Mouse (Mus musculus): ENCODE data around the gene Tdrd1.

The Tdrd1 gene

DNA sequence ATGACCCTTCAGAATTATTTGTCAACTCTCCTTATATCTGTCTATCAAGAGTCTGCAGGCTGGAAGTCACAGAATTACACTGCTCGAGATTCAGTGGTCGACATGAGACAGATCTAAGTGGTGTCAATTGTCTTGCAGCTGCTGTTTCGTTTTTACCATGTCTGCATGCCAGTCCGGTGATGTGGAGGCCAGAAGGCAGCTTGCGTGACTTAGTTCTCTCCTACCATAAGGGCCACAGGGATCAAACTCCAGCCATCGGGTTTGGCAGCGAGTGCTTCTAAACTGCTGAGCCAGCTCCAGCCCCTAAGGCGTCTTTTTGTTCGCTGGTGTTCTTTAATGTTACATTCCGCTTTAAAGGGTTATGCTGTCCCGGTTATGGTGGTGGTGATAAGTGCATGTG, 2.3 kb downstream of the Tdrd1 start:
- no peak for DNase-seq (ENCODE audit: low spot score in 2 of 2)

DNA sequence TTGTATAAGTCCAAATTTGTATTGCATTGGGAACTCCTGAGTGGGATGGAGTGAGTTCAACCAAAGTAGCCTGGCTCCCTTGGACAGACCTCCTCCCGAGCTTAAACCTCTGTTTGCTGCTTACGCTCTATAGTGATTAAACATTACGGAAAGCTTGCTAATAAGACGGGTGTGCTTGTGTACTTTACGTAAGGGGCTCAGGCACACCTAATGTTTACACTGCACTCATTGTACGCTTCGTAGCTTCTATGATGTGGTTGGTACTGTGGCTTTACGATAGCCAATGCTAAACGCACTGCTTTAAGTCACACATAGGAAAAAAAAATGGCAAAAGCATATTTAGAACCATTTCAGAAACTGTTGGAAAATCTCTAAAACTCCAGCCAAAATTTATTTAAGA, 3.3 kb downstream of the Tdrd1 start:
- DNase-seq (ENCODE audit: low spot score in 2 of 2) = no peak

GRCm38 (mm10) chr19:56830163-56830562, 4.2 kb downstream of the Tdrd1 start:
- DNase-seq (ENCODE audit: low spot score in 2 of 2) = no peak

- DNase-seq (ENCODE audit: low spot score in 2 of 2) = no peak
These were observed 9.3 kb downstream of the Tdrd1 start for GRCm38 (mm10) chr19:56835340-56835739.

GRCm38 (mm10) chr19:56838942-56839706, 13.1 kb downstream of the Tdrd1 start:
- DNase-seq (ENCODE audit: low spot score in 2 of 2) = no peak

DNA sequence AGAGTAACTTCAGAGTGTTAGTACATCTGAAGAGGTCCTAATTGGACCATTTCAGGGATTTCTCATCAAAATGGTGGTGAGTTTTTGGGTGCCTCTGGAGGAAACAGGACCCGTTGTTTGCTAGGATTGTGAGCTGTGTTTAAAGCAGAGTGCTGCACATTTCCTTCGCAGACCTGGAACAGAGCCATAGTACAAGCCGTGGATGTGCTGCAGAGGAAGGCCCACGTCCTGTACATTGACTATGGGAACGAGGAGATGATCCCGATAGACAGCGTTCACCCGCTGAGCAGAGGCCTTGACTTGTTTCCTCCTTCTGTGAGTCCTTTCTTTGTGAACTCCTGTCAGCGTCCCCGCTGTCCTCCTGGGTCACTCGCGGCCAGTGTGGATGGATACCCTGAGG, 17.0 kb downstream of the Tdrd1 start:
- no peak for DNase-seq (ENCODE audit: low spot score in 2 of 2)

DNA sequence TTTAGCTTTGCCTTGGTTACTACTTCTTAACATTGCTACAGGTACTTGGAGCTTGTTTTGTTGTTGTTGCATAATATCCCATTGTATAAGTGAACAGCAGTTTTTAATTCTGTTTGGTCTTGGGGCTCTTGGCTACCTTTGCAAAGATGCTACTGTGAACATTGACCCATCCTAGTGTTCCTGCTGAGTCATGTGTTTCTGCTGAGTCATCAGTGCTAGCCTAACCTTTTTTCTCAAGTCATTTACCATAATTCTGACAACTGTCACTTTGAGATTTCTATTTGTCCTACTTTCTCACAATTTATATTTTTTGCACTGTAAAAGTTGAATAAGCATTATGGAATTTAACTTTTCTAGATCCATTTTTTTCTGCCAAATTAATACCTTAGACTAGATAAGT, 26.6 kb downstream of the Tdrd1 start:
- no peak for DNase-seq (ENCODE audit: low spot score in 2 of 2)

GRCm38 (mm10) chr19:56856455-56856854, 30.4 kb downstream of the Tdrd1 start:
- DNase-seq (ENCODE audit: low spot score in 2 of 2) = no peak

- no peak for DNase-seq (ENCODE audit: low spot score in 2 of 2)
These were observed 41.7 kb downstream of the Tdrd1 start for GRCm38 (mm10) chr19:56867701-56868100.

DNA sequence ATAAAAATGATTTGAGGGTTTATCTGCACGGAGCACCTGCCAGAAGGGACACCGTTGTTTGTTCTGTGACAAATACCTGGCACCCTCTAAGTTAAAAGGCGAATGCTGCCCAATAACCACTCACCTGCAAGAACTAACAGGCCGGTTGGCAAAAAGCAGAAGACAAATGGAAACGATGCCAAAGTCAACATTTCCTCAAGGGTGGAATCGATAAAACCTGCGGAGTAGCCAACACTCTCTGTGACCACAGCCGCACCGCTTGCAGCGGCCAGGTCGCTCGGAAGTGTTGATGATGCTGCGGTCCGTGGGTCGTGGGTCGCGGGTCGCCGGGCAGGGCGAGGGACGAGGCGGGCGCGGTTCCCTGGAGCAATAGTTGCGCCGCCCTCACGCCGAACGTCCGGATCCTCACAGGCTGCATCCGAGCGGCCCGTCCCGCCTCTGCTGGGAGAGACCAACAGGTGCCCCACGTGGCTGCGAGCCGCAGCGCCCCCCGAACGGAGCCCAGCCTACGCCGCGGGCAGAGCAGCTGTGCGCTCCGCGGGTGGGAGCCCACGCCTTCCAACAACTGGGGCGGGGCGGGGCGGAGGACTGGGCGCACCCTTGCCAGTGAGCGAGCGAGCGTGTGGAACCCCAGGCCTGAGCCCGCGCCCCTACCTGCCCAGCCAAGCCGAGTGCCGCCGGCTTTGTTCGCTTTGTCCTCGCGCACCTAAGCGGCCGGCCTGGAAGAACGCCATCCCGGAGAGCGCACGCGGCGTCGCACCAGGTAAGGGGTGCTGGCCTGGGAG, 48.0 kb downstream of the Tdrd1 start, which contains the start of gene Vwa2:
Gene Vwa2 (plus strand): TSS at position 434 of the 785 bp plus-strand sequence.
- no peak for DNase-seq (ENCODE audit: low spot score in 2 of 2)

DNA sequence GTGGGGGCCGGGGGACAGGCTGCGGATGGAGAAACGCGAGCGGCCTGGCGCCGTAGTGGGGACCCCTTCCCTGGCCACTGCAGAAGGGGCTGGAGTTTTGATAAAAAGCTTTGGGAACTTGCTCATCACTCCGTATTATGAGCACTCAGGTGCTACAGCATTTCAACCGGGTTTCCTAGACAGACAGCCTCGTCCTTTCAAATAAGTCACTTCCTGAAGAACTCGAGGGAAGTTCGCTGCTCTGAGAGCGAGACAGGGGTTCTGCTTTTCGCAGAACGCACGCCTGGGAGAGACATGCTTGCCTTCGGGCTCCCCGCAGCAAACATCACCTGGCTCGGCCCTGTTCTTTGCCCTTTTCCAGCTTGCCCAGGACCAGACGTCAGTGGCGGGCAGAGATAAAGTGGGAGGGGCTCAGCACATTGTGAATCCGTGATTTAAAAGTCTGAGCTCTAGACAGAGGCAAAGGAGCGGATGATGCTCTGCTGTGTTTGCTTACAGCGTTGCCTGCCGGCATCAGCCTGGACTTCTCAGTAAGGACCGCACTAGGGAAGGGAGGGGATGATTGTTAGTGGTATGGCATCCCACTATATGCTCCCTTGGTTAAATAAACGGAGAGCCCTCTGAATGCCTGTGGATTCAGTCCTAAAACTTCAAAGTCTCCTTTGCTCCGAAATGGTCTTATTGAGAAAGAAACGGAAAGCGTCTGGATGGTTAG, 48.7 kb downstream of the Tdrd1 start:
- DNase-seq (ENCODE audit: low spot score in 2 of 2) = no peak

DNA sequence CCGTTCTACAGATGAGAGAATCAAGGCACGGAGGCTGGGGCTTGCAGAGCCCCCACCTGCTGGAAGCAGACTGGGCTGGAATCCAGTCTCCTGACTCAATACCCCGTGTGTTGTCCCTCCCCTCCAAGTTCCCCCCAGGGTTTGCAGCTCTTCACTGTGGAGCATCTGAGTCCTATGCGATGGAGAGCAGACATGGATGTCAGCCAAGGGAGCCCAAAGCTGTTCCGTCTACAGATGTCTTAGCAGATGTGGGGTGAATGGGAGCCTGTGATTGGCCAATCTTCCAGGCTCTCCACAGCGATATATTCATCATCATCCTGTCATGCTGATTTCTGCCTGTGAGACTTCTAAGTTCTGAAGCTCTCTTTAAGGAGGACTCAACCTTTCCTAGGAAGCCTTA, 51.4 kb downstream of the Tdrd1 start:
- no peak for DNase-seq (ENCODE audit: low spot score in 2 of 2)

GRCm38 (mm10) chr19:56887879-56888278, 61.9 kb downstream of the Tdrd1 start:
- DNase-seq (ENCODE audit: low spot score in 2 of 2) = no peak

GRCm38 (mm10) chr19:56888654-56889053, 62.6 kb downstream of the Tdrd1 start:
- DNase-seq (ENCODE audit: low spot score in 2 of 2) = no peak

DNA sequence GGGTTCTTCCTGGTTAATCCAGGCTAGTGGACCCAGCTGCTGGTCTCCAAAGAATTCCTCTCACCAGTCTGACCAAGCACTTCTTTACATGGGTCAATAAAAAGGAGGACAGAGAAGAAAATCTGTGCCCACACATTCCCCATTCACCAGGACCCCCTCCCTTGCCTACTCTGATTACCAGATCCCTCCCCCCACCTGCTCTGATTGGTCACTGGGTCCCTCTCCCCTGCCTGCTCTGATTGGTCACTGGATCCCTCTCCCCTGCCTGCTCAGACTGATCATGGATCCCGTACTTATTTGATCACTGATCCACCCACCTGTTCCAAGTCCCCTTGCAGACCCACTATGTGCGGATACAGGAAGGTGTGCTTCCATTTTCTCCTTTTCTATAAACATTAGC, 65.4 kb downstream of the Tdrd1 start:
- no peak for DNase-seq (ENCODE audit: low spot score in 2 of 2)

GRCm38 (mm10) chr19:56892586-56892985, 66.6 kb downstream of the Tdrd1 start:
- DNase-seq (ENCODE audit: low spot score in 2 of 2) = no peak

DNA sequence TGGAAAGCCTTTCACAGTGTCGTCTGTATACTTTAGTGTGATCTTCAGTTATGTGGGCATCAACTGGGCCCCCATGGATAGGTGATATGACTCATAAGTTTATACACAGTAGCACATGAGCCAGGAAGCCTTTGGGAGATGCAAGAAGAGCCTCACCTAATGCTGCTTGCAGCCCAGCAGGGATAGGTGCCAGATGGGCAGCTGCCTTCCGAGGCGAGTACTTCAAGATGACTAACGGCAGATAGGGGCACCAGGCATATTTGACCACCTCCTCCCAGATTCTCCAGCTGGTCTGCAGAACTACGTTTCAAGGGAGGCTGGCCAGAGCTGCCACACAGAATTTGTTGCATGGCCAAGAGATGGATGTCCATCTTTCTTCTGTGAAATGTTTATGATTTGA, 67.3 kb downstream of the Tdrd1 start:
- no peak for DNase-seq (ENCODE audit: low spot score in 2 of 2)

DNA sequence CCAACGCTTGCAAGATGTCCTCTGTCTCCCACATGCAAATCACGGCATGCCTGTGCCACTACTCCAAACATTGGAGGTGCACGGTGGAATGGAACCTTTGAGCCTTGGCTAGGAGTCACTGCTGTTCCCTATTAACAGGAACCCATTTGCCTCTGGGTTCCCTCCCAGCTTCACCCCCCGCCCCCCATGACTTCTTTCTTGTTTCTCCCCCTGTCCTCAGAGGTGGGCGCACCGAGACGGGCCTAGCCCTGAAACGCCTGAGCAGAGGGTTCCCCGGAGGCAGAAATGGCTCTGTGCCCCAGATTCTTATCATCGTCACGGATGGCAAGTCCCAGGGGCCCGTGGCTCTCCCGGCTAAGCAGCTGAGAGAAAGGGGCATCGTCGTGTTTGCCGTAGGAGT, 71.6 kb downstream of the Tdrd1 start:
- no peak for DNase-seq (ENCODE audit: low spot score in 2 of 2)

- DNase-seq (ENCODE audit: low spot score in 2 of 2) = no peak
These were observed 78.1 kb downstream of the Tdrd1 start for GRCm38 (mm10) chr19:56904095-56904494.

- DNase-seq (ENCODE audit: low spot score in 2 of 2) = no peak
These were observed 79.4 kb downstream of the Tdrd1 start for GRCm38 (mm10) chr19:56905395-56905794.

- no peak for DNase-seq (ENCODE audit: low spot score in 2 of 2)
These were observed 81.8 kb downstream of the Tdrd1 start for GRCm38 (mm10) chr19:56907850-56908249.

- DNase-seq (ENCODE audit: low spot score in 2 of 2) = no peak
These were observed 82.7 kb downstream of the Tdrd1 start for GRCm38 (mm10) chr19:56908472-56909270.

Measured in spleen, postnatal 36 days (tissue).